Mouse (Mus musculus): ENCODE data around the gene Adamts4. TPM values are rescaled to one million over a fixed set of nuclear protein-coding genes. Genes with fewer than 3 reads are reported as not detected.

Adamts4 gene
- total RNA-seq, 2 experiments from 2014 or later = 15.1 to 15.5 TPM

Other genes starting within 250 kb of the Adamts4 start
- under 1 TPM in 1 of 2 experiments, not detected in 1; 0.30 TPM for gene Fcgr4, start 231.5 kb upstream of the Adamts4 start, total RNA-seq (2021)
- gene Fcgr3, start 185.5 kb upstream of the Adamts4 start, total RNA-seq (2021) = 10 to 100 TPM in 1 of 2 experiments, 1 to 10 TPM in 1; 9.7 to 10.4 TPM
- 1 to 10 TPM in 1 of 2 experiments, under 1 TPM in 1; 0.92 to 1.8 TPM for gene Cfap126, start 136.5 kb upstream of the Adamts4 start, total RNA-seq (2021)
- gene Sdhc, start 99.8 kb upstream of the Adamts4 start, total RNA-seq (2021) = 100 to 1,000 TPM; 191 to 202 TPM
- not detected for gene Mpz, start 99.7 kb upstream of the Adamts4 start, total RNA-seq (2021)
- 10 to 100 TPM; 39.4 to 42.3 TPM for gene Pcp4l1, start 54.2 kb upstream of the Adamts4 start, total RNA-seq (2021)
- under 1 TPM; 0.20 to 0.25 TPM for gene Nr1i3, start 36.5 kb upstream of the Adamts4 start, total RNA-seq (2021)
- 10 to 100 TPM; 72.4 to 80.2 TPM for gene Tomm40l, start 27.9 kb upstream of the Adamts4 start, total RNA-seq (2021)
- 1 to 10 TPM in 1 of 2 experiments, not detected in 1; 1.2 TPM for gene Apoa2, start 25.4 kb upstream of the Adamts4 start, total RNA-seq (2021)
- gene Fcer1g, start 16.1 kb upstream of the Adamts4 start, total RNA-seq (2021) = 10 to 100 TPM; 13.5 to 15.2 TPM
- 100 to 1,000 TPM; 275 to 286 TPM for gene Ndufs2, start 967 bp downstream of the Adamts4 start, total RNA-seq (2021)
- gene B4galt3, start 19.9 kb downstream of the Adamts4 start, total RNA-seq (2021) = 10 to 100 TPM; 68.5 to 76.8 TPM
- gene Ppox, start 30.8 kb downstream of the Adamts4 start, total RNA-seq (2021) = 10 to 100 TPM; 28.0 to 31.4 TPM
- gene Usp21, start 37.6 kb downstream of the Adamts4 start, total RNA-seq (2021) = 10 to 100 TPM; 66.9 to 70.5 TPM
- gene Ufc1, start 44.6 kb downstream of the Adamts4 start, total RNA-seq (2021) = 100 to 1,000 TPM; 101 to 112 TPM
- gene Dedd, start 78.7 kb downstream of the Adamts4 start, total RNA-seq (2021) = 10 to 100 TPM; 36.5 to 41.3 TPM
- 10 to 100 TPM; 45.9 to 49.5 TPM for gene Nit1, start 95.2 kb downstream of the Adamts4 start, total RNA-seq (2021)
- gene Pfdn2, start 95.2 kb downstream of the Adamts4 start, total RNA-seq (2021) = 100 to 1,000 TPM; 160 to 166 TPM
- 1 to 10 TPM; 4.1 to 4.7 TPM for gene Klhdc9, start 110.4 kb downstream of the Adamts4 start, total RNA-seq (2021)
- gene Nectin4, start 119.7 kb downstream of the Adamts4 start, total RNA-seq (2021) = 1 to 10 TPM; 3.6 to 4.7 TPM
- 1 to 10 TPM; 2.0 to 2.1 TPM for gene Arhgap30, start 138.5 kb downstream of the Adamts4 start, total RNA-seq (2021)
- gene Usf1, start 160.9 kb downstream of the Adamts4 start, total RNA-seq (2021) = 100 to 1,000 TPM; 114 to 132 TPM
- 1 to 10 TPM; 4.1 to 5.9 TPM for gene Tstd1, start 168.5 kb downstream of the Adamts4 start, total RNA-seq (2021)
- gene F11r, start 187.1 kb downstream of the Adamts4 start, total RNA-seq (2021) = 1 to 10 TPM; 5.0 to 6.6 TPM